ENCODE assay signal across 11 mouse cellular contexts in the genomic region with DNA sequence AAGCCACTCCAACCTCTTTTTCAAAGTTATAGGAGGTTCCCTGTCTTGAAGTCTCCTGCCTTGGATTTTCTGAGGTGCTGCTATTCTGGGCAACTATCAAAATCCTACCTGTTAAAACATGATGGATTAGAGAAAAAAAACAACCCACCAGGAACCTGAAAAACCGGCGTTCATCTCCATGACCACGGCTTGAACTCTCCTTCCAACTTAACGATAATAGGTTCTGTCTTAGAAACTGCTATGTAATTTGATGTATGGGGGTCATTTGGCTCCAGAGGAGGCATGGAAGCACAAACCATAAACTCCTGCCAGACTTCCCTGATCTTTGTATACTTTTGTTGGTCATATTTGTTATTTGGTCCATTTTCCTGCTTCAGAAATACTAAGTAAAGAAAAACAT. TPM values are rescaled to one million over a fixed set of nuclear protein-coding genes. Genes with fewer than 3 reads are reported as not detected.
DNase-seq lines count a peak whose midpoint lies in the region; ATAC-seq and TF ChIP-seq lines count a peak whose summit lies in the region.
"Had no signal": no experiment of that assay in that cellular context is flagged by ENCODE, and none has a peak within 500 bp of the region (broad histone marks: within the 10 kb centered on the region; RNA-seq: fewer than 3 reads in every experiment).

No protein-coding gene starts in this region.

- no peak for TF ChIP-seq EP300 in lung, postnatal 0 days (IDR thresholded peaks at IDR 0.05)

- H3K9ac ChIP-seq in heart, embryonic 14.5 days (ENCODE audit: low read length), result no peak overlapping the region
- no peak overlapping the region for H3K9ac ChIP-seq in lung, postnatal 0 days (replicated peaks; ENCODE audit: low read depth)
- no peak overlapping the region for H3K9ac ChIP-seq in limb, embryonic 11.5 days (ENCODE audit: low read length)
- H3K9ac ChIP-seq: embryonic facial prominence, embryonic 15.5 days had no signal

- H3K36me3 ChIP-seq in heart, embryonic 14.5 days (ENCODE audit: control insufficient read depth, insufficient read depth, low read length), result no peaks in the 10 kb centered on the region
- H3K36me3 ChIP-seq in lung, postnatal 0 days (ENCODE audit: insufficient read depth, low read length), result no peaks in the 10 kb centered on the region
- peaks cover 2% of the 10 kb centered on the region; the same call in 1 of the 2 replicates for H3K36me3 ChIP-seq in limb, embryonic 11.5 days (ENCODE audit: control insufficient read depth, insufficient read depth, low read length)
- H3K36me3 ChIP-seq: embryonic facial prominence, embryonic 15.5 days had no signal

- WGBS in heart, embryonic 14.5 days, result 9% methylated on average over 4 of the region's 4 CpGs
- 5% methylated on average over 4 of the region's 4 CpGs for WGBS in lung, postnatal 0 days
- 1% methylated on average over 4 of the region's 4 CpGs for WGBS in limb, embryonic 11.5 days

- no peak for ATAC-seq in heart, embryonic 14.5 days (ENCODE audit: insufficient number of reproducible peaks, insufficient read depth, low FRiP score, low read depth)
- no peak for ATAC-seq in lung, postnatal 0 days
- ATAC-seq in limb, embryonic 11.5 days (ENCODE audit: insufficient number of reproducible peaks, low FRiP score, low TSS enrichment, low read depth), result no peak

- peak overlapping the region; percentile 8; the same call in 1 of the 2 replicates for H3K4me2 ChIP-seq in heart, embryonic 14.5 days (ENCODE audit: low read length)
- H3K4me2 ChIP-seq in lung, postnatal 0 days (replicated peaks; ENCODE audit: low read depth, low read length), result peak overlapping the region; percentile 57
- peak overlapping the region; percentile 76; the same call in 1 of the 2 replicates for H3K4me2 ChIP-seq in limb, embryonic 11.5 days (ENCODE audit: low read depth, severe bottlenecking)

- H3K9me3 ChIP-seq in heart, embryonic 14.5 days (ENCODE audit: control insufficient read depth, low read length), result no peaks in the 10 kb centered on the region
- H3K9me3 ChIP-seq in lung, postnatal 0 days (ENCODE audit: low read length), result no peaks in the 10 kb centered on the region
- no peaks in the 10 kb centered on the region for H3K9me3 ChIP-seq in limb, embryonic 11.5 days (ENCODE audit: control insufficient read depth, low read length)
- H3K9me3 ChIP-seq: embryonic facial prominence, embryonic 15.5 days had no signal

- no peak for DNase-seq in heart, adult 9 months (ENCODE audit: low spot score in 2 of 2)
- DNase-seq in lung, postnatal 0 days (ENCODE audit: low spot score), result peak; percentile 19
- no peak for DNase-seq in lung, postnatal 14 days
- peak; percentile 28 for DNase-seq in limb, embryonic 11.5 days (ENCODE audit: low spot score)
- no peak for DNase-seq in frontal cortex, adult 2 months (ENCODE audit: extremely low spot score in 1 of 2, low spot score in 1 of 2)
- no peak for DNase-seq in right cerebral cortex, postnatal 4 days
- no peak for DNase-seq in layer of hippocampus, adult 11-12 months (ENCODE audit: low spot score)
- DNase-seq: heart, adult 11 months; thymus, postnatal 36 days had no signal

- H3K27ac ChIP-seq in heart, embryonic 14.5 days (replicated peaks in 1 of 2; ENCODE audit: control insufficient read depth in 1 of 2, insufficient read depth in 1 of 2, low read depth in 2 of 2, low read length in 2 of 2), result no peak overlapping the region
- H3K27ac ChIP-seq in lung, postnatal 0 days (ENCODE audit: low read length), result peak overlapping the region; percentile 80; the same call in 1 of the 2 replicates
- H3K27ac ChIP-seq in limb, embryonic 11.5 days (replicated peaks; ENCODE audit: low read depth, low read length), result no peak overlapping the region
- H3K27ac ChIP-seq: embryonic facial prominence, embryonic 15.5 days had no signal

- H3K27me3 ChIP-seq in heart, embryonic 14.5 days (ENCODE audit: control insufficient read depth, insufficient read depth, low read length), result peaks cover 96% of the 10 kb centered on the region
- H3K27me3 ChIP-seq in lung, postnatal 0 days (replicated peaks; ENCODE audit: insufficient read depth, low read length), result peaks cover 5% of the 10 kb centered on the region; the same call in 1 of the 2 replicates
- peaks cover 23% of the 10 kb centered on the region for H3K27me3 ChIP-seq in limb, embryonic 11.5 days (ENCODE audit: control insufficient read depth, insufficient read depth, low read length)

- TF ChIP-seq CTCF in lung, postnatal 0 days (IDR thresholded peaks at IDR 0.05), result no peak

- H3K4me1 ChIP-seq in heart, embryonic 14.5 days (ENCODE audit: control insufficient read depth in 2 of 2, insufficient read depth in 2 of 2, low read length in 2 of 2), result peaks cover 0 to 3% of the 10 kb centered on the region in 2 experiments; a peak in 2 of 4 replicates
- peaks cover 7% of the 10 kb centered on the region; the same call in 1 of the 2 replicates for H3K4me1 ChIP-seq in lung, postnatal 0 days (ENCODE audit: insufficient read depth, low read depth, low read length)
- peaks cover 63% of the 10 kb centered on the region for H3K4me1 ChIP-seq in limb, embryonic 11.5 days (ENCODE audit: control insufficient read depth, insufficient read depth, low read length)

- H3K4me3 ChIP-seq in heart, embryonic 14.5 days (ENCODE audit: control insufficient read depth in 1 of 2, insufficient read depth in 1 of 2, low read depth in 1 of 2, low read length in 2 of 2), result no peak overlapping the region
- H3K4me3 ChIP-seq in lung, postnatal 0 days (ENCODE audit: low read depth, low read length), result peak overlapping the region; percentile 31; the same call in 1 of the 2 replicates
- H3K4me3 ChIP-seq in limb, embryonic 11.5 days (ENCODE audit: low read depth, low read length), result no peak overlapping the region
- H3K4me3 ChIP-seq: embryonic facial prominence, embryonic 15.5 days had no signal

RNA-seq across cellular contexts. Expression of a gene that starts 3.6 kb away (rescaled TPM):
- polyA plus RNA-seq in heart, embryonic 14.5 days (2014; fragmentation: Nextera tagmentation; extraction: Ambion mirVana), result not detected in 2 replicates
- 1.5 and 1.6 TPM in 2 replicates for polyA plus RNA-seq in lung, postnatal 0 days (2015; fragmentation: Nextera tagmentation; extraction: Ambion mirVana)
- 0.99 and 1.4 TPM in 2 replicates for polyA plus RNA-seq in limb, embryonic 11.5 days (2014; fragmentation: Nextera tagmentation; extraction: Ambion mirVana)
- polyA plus RNA-seq in frontal cortex, adult 2 months (2012; rRNA removed), result not detected in 2 replicates
- polyA plus RNA-seq: embryonic facial prominence, embryonic 15.5 days had no signal

RNA-seq across cellular contexts. Expression of a gene that starts 9.0 kb away (rescaled TPM):
- 0.51 and 0.66 TPM in 2 replicates for polyA plus RNA-seq in heart, embryonic 14.5 days (2014; fragmentation: Nextera tagmentation; extraction: Ambion mirVana)
- 7.2 and 8.2 TPM in 2 replicates for polyA plus RNA-seq in lung, postnatal 0 days (2015; fragmentation: Nextera tagmentation; extraction: Ambion mirVana)
- polyA plus RNA-seq in limb, embryonic 11.5 days (2014; fragmentation: Nextera tagmentation; extraction: Ambion mirVana), result 2.8 and 3.0 TPM in 2 replicates
- polyA plus RNA-seq in frontal cortex, adult 2 months (2012; rRNA removed), result not detected in 2 replicates

RNA-seq across cellular contexts. Expression of a gene that starts 15.5 kb away (rescaled TPM):
- 0.75 and 0.82 TPM in 2 replicates for polyA plus RNA-seq in heart, embryonic 14.5 days (2014; fragmentation: Nextera tagmentation; extraction: Ambion mirVana)
- polyA plus RNA-seq in lung, postnatal 0 days (2015; fragmentation: Nextera tagmentation; extraction: Ambion mirVana), result 0.65 and 1.0 TPM in 2 replicates
- 0.99 and 1.1 TPM in 2 replicates for polyA plus RNA-seq in limb, embryonic 11.5 days (2014; fragmentation: Nextera tagmentation; extraction: Ambion mirVana)
- 0.04 TPM in 1 of 2 replicates, not detected in the other for polyA plus RNA-seq in frontal cortex, adult 2 months (2012; rRNA removed)

RNA-seq across cellular contexts. Expression of a gene that starts 17.9 kb away (rescaled TPM):
- polyA plus RNA-seq in heart, embryonic 14.5 days (2014; fragmentation: Nextera tagmentation; extraction: Ambion mirVana), result 0.32 and 0.36 TPM in 2 replicates
- polyA plus RNA-seq in lung, postnatal 0 days (2015; fragmentation: Nextera tagmentation; extraction: Ambion mirVana), result 3.7 and 3.9 TPM in 2 replicates
- polyA plus RNA-seq in limb, embryonic 11.5 days (2014; fragmentation: Nextera tagmentation; extraction: Ambion mirVana), result 1.0 and 1.3 TPM in 2 replicates
- 0.06 TPM in 1 of 2 replicates, not detected in the other for polyA plus RNA-seq in frontal cortex, adult 2 months (2012; rRNA removed)

RNA-seq across cellular contexts. Expression of a gene that starts 30.7 kb away (rescaled TPM):
- polyA plus RNA-seq in heart, embryonic 14.5 days (2014; fragmentation: Nextera tagmentation; extraction: Ambion mirVana), result 0.31 and 1.3 TPM in 2 replicates
- 39.7 and 40.3 TPM in 2 replicates for polyA plus RNA-seq in lung, postnatal 0 days (2015; fragmentation: Nextera tagmentation; extraction: Ambion mirVana)
- polyA plus RNA-seq in limb, embryonic 11.5 days (2014; fragmentation: Nextera tagmentation; extraction: Ambion mirVana), result 11.0 and 11.3 TPM in 2 replicates
- polyA plus RNA-seq in frontal cortex, adult 2 months (2012; rRNA removed), result 0.11 TPM in 1 of 2 replicates, not detected in the other

Comparison
In these comparisons a context has a peak if more than half of its experiments do, and no peak if none do; other contexts are left out.
1. DNase-seq: peak in lung, postnatal 0 days (single experiment) and limb, embryonic 11.5 days (single experiment); none in heart, adult 9 months (0 of 2), lung, postnatal 14 days (single experiment), frontal cortex, adult 2 months (0 of 2), right cerebral cortex, postnatal 4 days (single experiment) and layer of hippocampus, adult 11-12 months (single experiment).
2. H3K4me2 ChIP-seq: peak in every context shown above with its lines; median percentile 76 in limb, embryonic 11.5 days; 57 in lung, postnatal 0 days; 8 in heart, embryonic 14.5 days.